Mouse (Mus musculus) adrenal gland, adult 2 months (tissue): ENCODE results near the gene Gal. TPM values are rescaled to one million over a fixed set of nuclear protein-coding genes. Genes with fewer than 3 reads are reported as not detected.

Experiments
- DNase-seq: peaks from one replicate; pipeline ENCODE4 v3.0.0; 2021
- polyA plus RNA-seq: library from polyadenylated mRNA; depleted of rRNA; stranded (reverse); fragments of >200 nt; gene quantifications from 2 replicates; pipeline ENCODE4 v1.2.3, GENCODE M21; 2012
- total RNA-seq, 2 experiments: library from RNA; stranded (reverse); gene quantifications; 2 replicates each; pipeline ENCODE4 v1.2.3; 2021

Gene Gal
- total and polyA plus RNA-seq, 3 experiments = 62.8 to 123 (median 70.8) TPM

- DNase-seq = peak; percentile 68
Observed at GRCm38 (mm10) chr19:3419251-3419650, 4.9 kb upstream of the Gal start.

GRCm38 (mm10) chr19:3405531-3406281, 8.6 kb downstream of the Gal start:
- no peak for DNase-seq

- no peak for DNase-seq
Observed at GRCm38 (mm10) chr19:3404030-3404429, 10.3 kb downstream of the Gal start.

- no peak for DNase-seq
Observed at GRCm38 (mm10) chr19:3402390-3402789, 12.0 kb downstream of the Gal start.

- no peak for DNase-seq
Observed at GRCm38 (mm10) chr19:3401943-3402342, 12.4 kb downstream of the Gal start.

- DNase-seq = no peak
Observed at GRCm38 (mm10) chr19:3401504-3401903, 12.8 kb downstream of the Gal start.

- no peak for DNase-seq
Observed at GRCm38 (mm10) chr19:3400057-3400456, 14.3 kb downstream of the Gal start.

GRCm38 (mm10) chr19:3394216-3394615, 20.1 kb downstream of the Gal start:
- DNase-seq = no peak

GRCm38 (mm10) chr19:3392384-3392783, 22.0 kb downstream of the Gal start:
- no peak for DNase-seq

GRCm38 (mm10) chr19:3389089-3389488, 25.3 kb downstream of the Gal start:
- peak; percentile 95 for DNase-seq

- peak; percentile 92 for DNase-seq
Observed at GRCm38 (mm10) chr19:3388629-3389057, 25.7 kb downstream of the Gal start, which contains the start of gene Tesmin. Gene Tesmin (plus strand): TSS chr19:3388857.

- DNase-seq = no peak
Observed at GRCm38 (mm10) chr19:3388061-3388460, 26.3 kb downstream of the Gal start.

GRCm38 (mm10) chr19:3378614-3379013, 35.7 kb downstream of the Gal start:
- DNase-seq = no peak

GRCm38 (mm10) chr19:3376966-3377715, 37.2 kb downstream of the Gal start:
- DNase-seq = peak; percentile 72

- DNase-seq = no peak
Observed at GRCm38 (mm10) chr19:3375945-3376495, 38.3 kb downstream of the Gal start.

- no peak for DNase-seq
Observed at GRCm38 (mm10) chr19:3374028-3374427, 40.3 kb downstream of the Gal start.

GRCm38 (mm10) chr19:3373380-3373779, 41.0 kb downstream of the Gal start:
- DNase-seq = no peak

GRCm38 (mm10) chr19:3368276-3368675, 46.1 kb downstream of the Gal start:
- no peak for DNase-seq

GRCm38 (mm10) chr19:3365089-3365488, 49.3 kb downstream of the Gal start:
- no peak for DNase-seq

GRCm38 (mm10) chr19:3363510-3363909, 50.8 kb downstream of the Gal start:
- DNase-seq = no peak
